Mouse (Mus musculus) adipose tissue, adult 10 weeks (tissue): ENCODE measurements around the gene Sema5a. TPM values are rescaled to one million over a fixed set of nuclear protein-coding genes. Genes with fewer than 3 reads are reported as not detected.

ENCODE experiments used
- polyA plus RNA-seq: library from polyadenylated mRNA; stranded (reverse); fragments of 350-450 nt; fragmentation: Illumina TruSeq; extraction: RNeasy Lipid Tissue Mini Kit (QIAGEN cat#74804); gene quantifications from one replicate; pipeline ENCODE4 v1.2.3, GENCODE M21; 2014; ENCODE audit warnings: low read depth, low replicate concordance

The Sema5a gene
- 13.9 TPM for polyA plus RNA-seq

DNA sequence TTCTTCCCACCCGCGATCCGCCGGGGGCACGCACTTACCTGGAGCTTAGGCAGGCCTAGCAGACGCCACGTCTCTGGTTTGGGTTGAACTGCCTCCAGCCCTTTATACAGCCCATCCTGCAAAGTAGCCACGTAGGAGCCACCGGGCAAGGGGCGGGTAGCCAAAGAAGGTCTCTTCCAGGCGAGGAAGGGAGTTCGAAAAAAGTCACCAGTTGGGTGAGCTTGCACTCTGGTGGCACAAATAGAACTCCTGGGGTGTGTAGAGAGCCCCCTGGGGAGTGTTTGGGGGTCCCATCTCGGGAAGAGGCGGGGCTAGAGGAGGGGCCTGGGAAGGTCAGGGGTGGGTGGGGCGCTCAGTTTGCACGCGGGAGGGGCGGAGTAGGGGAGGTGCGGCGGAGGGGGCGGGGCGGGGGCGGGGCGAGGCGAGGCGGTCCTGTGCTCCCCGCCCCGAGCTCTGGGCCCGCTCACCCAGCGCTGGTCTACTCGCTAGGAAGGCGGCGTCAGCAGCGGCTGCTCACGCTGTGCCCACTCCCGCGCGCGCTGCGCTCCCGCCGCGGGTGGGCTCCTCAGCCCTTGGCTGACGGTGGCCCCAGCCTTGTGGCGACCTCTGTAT is at the start of gene Sema5a:
TSS of gene Sema5a (plus strand) at position 467 of the 612 bp plus-strand sequence.

Other genes starting within 250 kb of the Sema5a start
- not detected for gene Tas2r119, start 67.5 kb upstream of the Sema5a start, polyA plus RNA-seq